Mouse (Mus musculus): ENCODE measurements around the gene Arhgap35.

- TF ChIP-seq EP300 (optimal IDR thresholded peaks at IDR 0.05) (no peak), CTCF (IDR thresholded peaks at IDR 0.05; ENCODE audit: low read depth) (no peak)
Observed at GRCm38 (mm10) chr7:16613461-16614170, 1.2 kb downstream of the Arhgap35 start.

Measured in stomach, postnatal 0 days (tissue).